Mouse (Mus musculus) cortical plate, adult 2 months (tissue): Measurements from ENCODE around the gene Mettl13.

Experiments
- CTCF ChIP-seq: fragments of 200-500 bp; IDR thresholded peaks from 2 replicates; pipeline ENCODE4 v1.5.1; 2011; ENCODE audit warnings: mild to moderate bottlenecking, control low read depth, low read length; ENCODE audit not compliant: insufficient read depth; ENCODE audit errors: extremely low read depth
- POLR2A ChIP-seq: fragments of 200-500 bp; IDR thresholded peaks from 2 replicates; pipeline ENCODE4 v1.6.1; 2011; ENCODE audit warnings: mild to moderate bottlenecking, low read length, control low read depth; ENCODE audit not compliant: insufficient read depth; ENCODE audit errors: extremely low read depth

GRCm38 (mm10) chr1:162575098-162575497 is 26.7 kb upstream of the Mettl13 start:
- no peak for TF ChIP-seq CTCF
- no peak for TF ChIP-seq POLR2A
